Mouse (Mus musculus): ENCODE measurements around the gene Olfr829. TPM values are rescaled to one million over a fixed set of nuclear protein-coding genes. Genes with fewer than 3 reads are reported as not detected.
"Not testable (repeated sequence)": the region's sequence is repeated elsewhere in the genome, so short reads cannot be mapped to it uniquely, and the experiment has no call there.

Olfr829 gene
- polyA plus RNA-seq (2016; fragmentation: Nextera tagmentation; extraction: Ambion mirVana): not detected in 2 replicates

DNA sequence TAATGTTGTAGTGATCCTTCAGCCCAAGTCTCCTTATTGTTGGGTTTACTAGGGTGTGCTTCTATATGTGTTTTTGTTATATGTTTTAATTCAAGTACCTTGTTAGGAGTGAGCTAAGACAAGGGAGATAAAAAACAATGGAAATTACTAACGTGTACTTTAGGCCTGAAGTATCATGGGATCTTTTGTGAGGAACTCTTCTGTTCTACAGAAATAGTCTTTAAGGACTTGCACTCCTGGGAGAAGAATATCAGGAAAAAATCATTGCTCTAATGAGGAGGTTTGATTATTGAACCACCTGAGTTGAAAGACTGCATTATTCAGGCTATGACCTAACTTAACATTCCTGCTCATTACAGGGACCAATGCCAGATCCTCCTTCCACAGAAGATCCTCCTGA lies at the start of gene Olfr829:
Gene Olfr829, plus strand, starts transcription at position 301 of the 400 bp plus-strand sequence.
- H3K27me3 ChIP-seq: no peaks in the 10 kb centered on the region
- no peak within 1 kb of the TSS for H3K9ac ChIP-seq
- ATAC-seq (ENCODE audit: low FRiP score): no peak
- no peaks in the 10 kb centered on the region for H3K9me3 ChIP-seq
- H3K4me3 ChIP-seq (replicated peaks): no peak within 1 kb of the TSS
- H3K4me1 ChIP-seq: no peaks in the 10 kb centered on the region
- H3K27ac ChIP-seq: no peak within 1 kb of the TSS
- 76% methylated on average over 1 of the region's 1 CpGs for WGBS
- H3K4me2 ChIP-seq: no peak within 1 kb of the TSS
- H3K36me3 ChIP-seq (replicated peaks): no peaks in the 10 kb centered on the region

DNA sequence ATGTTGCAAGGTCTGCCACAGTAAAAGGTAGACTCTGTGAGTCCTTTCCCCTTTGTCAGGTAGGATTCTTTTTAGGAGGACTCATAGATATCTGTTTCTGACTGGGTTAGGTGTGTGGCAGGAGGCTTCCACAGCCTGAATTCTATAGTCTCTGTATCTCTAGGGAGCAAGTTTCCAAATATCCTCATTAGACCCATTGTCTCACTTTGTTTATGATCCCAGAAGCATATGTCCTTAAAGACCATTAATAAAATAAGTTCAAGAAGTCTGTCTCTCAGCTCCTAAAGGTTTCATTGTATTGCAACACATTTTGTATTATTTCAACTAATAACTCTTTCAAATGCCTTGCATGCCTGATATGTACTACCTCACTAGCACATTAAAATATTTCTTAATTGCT lies 35.3 kb upstream of the Olfr829 start, which contains the start of gene Olfr828:
Gene Olfr828, minus strand, starts transcription at position 101 of the 400 bp plus-strand sequence.
- ATAC-seq (ENCODE audit: low FRiP score): no peak
- Histone ChIP-seq H3K27ac (no peak within 1 kb of the TSS), H3K36me3 (replicated peaks) (no peaks in the 10 kb centered on the region), H3K4me1 (no peaks in the 10 kb centered on the region), H3K4me2 (no peak within 1 kb of the TSS), H3K9ac (no peak within 1 kb of the TSS), H3K9me3 (no peaks in the 10 kb centered on the region), H3K4me3 (replicated peaks) (no peak within 1 kb of the TSS), H3K27me3 (no peaks in the 10 kb centered on the region)

DNA sequence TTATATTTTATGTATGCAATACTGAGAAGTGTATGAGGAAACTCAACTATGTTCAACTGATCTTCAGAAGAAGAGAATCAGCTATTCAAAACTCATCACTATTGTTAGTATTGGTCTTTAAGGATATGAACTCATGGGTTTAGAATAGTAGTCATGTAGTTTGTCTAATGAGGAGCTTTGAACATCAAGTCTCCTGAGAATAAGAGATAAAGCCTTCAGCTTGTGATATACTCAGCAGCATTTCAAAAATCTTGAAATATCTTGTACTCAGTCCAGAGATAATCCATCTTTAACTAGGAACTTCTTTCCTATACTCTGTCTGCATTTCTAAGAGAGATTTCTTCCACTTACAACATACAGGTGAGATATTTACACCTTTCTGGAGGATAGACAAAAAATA lies 19.7 kb downstream of the Olfr829 start, which contains the start of gene Olfr830:
Gene Olfr830, plus strand, starts transcription at position 301 of the 400 bp plus-strand sequence.
- Histone ChIP-seq H3K27me3 (no peaks in the 10 kb centered on the region), H3K36me3 (replicated peaks) (no peaks in the 10 kb centered on the region), H3K4me2 (no peak within 1 kb of the TSS), H3K27ac (no peak within 1 kb of the TSS), H3K4me3 (replicated peaks) (no peak within 1 kb of the TSS), H3K4me1 (no peaks in the 10 kb centered on the region), H3K9me3 (no peaks in the 10 kb centered on the region), H3K9ac (no peak within 1 kb of the TSS)
- no peak for ATAC-seq (ENCODE audit: low FRiP score)

DNA sequence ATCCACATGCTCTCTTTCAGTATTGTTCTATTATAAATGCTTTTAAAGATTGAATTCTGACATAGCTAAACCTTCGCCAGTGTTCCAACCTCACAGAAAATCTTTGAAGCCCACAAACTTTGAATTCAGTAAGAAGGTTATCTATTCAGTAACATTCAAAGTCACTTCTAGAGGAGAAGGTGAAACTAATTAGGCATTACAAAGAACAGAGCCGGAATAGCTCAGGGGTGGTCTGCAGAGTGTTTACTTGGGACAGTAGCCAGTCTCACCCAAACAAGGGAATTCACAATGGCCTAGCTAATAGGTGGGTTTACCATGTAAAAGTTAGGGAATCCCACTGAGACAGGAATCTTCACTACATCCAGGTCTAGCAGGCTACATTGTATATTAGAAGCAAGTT lies 53.0 kb downstream of the Olfr829 start:
- not testable (repeated sequence) for H3K9ac ChIP-seq; H3K27me3 ChIP-seq; H3K27ac ChIP-seq; H3K4me1 ChIP-seq; H3K36me3 ChIP-seq (replicated peaks); H3K4me2 ChIP-seq; ATAC-seq (ENCODE audit: low FRiP score); H3K4me3 ChIP-seq (replicated peaks); H3K9me3 ChIP-seq
- 78% methylated on average over 2 of the region's 2 CpGs for WGBS

Other genes with a start within 250 kb of the Olfr829 start
- gene Muc16, start 180.4 kb upstream of the Olfr829 start, polyA plus RNA-seq (2016; fragmentation: Nextera tagmentation; extraction: Ambion mirVana): not detected in 2 replicates
- gene Olfr24, start 90.9 kb upstream of the Olfr829 start, polyA plus RNA-seq (2016; fragmentation: Nextera tagmentation; extraction: Ambion mirVana): not detected in 2 replicates
- not detected in 2 replicates for gene Olfr828, start 35.4 kb upstream of the Olfr829 start, polyA plus RNA-seq (2016; fragmentation: Nextera tagmentation; extraction: Ambion mirVana)
- not detected in 2 replicates for gene Olfr830, start 19.8 kb downstream of the Olfr829 start, polyA plus RNA-seq (2016; fragmentation: Nextera tagmentation; extraction: Ambion mirVana)
- not detected in 2 replicates for gene Olfr832, start 82.2 kb downstream of the Olfr829 start, polyA plus RNA-seq (2016; fragmentation: Nextera tagmentation; extraction: Ambion mirVana)
- not detected in 2 replicates for gene Olfr834, start 133.1 kb downstream of the Olfr829 start, polyA plus RNA-seq (2016; fragmentation: Nextera tagmentation; extraction: Ambion mirVana)
- not detected in 2 replicates for gene Olfr835, start 177.8 kb downstream of the Olfr829 start, polyA plus RNA-seq (2016; fragmentation: Nextera tagmentation; extraction: Ambion mirVana)

Data from forebrain, embryonic 12.5 days (tissue).